Mouse (Mus musculus) neural tube, embryonic 15.5 days (tissue): Measurements from ENCODE around the gene Rbm14. TPM values are rescaled to one million over a fixed set of nuclear protein-coding genes. Genes with fewer than 3 reads are reported as not detected.
"Not testable (repeated sequence)": the region's sequence is repeated elsewhere in the genome, so short reads cannot be mapped to it uniquely, and the experiment has no call there.

Source experiments
- ATAC-seq: fragments of 200-750 bp; cut with Nextera tagmentation; 2 replicates; pipeline ENCODE4 v1.8.0; 2017; ENCODE audit warnings: mild to moderate bottlenecking, moderate TSS enrichment, moderate library complexity; ENCODE audit not compliant: low FRiP score
- H3K27ac ChIP-seq: fragments of 300-500 bp; sonication (generic); replicated peaks from 2 replicates; pipeline ENCODE4 v1.5.1; 2015; ENCODE audit warnings: mild to moderate bottlenecking, inconsistent platforms
- H3K27me3 ChIP-seq: fragments of 300-500 bp; sonication (generic); replicated peaks from 2 replicates; pipeline ENCODE4 v1.6.1; 2015; ENCODE audit warnings: inconsistent platforms
- H3K36me3 ChIP-seq: fragments of 300-500 bp; sonication (generic); 2 replicates; pipeline ENCODE4 v1.6.1; 2015; ENCODE audit warnings: inconsistent platforms
- H3K4me1 ChIP-seq: fragments of 300-500 bp; sonication (generic); 2 replicates; pipeline ENCODE4 v1.6.1; 2015; ENCODE audit warnings: inconsistent platforms
- H3K4me2 ChIP-seq: fragments of 300-500 bp; sonication (generic); 2 replicates; pipeline ENCODE4 v1.6.1; 2015; ENCODE audit warnings: inconsistent platforms, mild to moderate bottlenecking, moderate library complexity
- H3K4me3 ChIP-seq: fragments of 300-500 bp; sonication (generic); replicated peaks from 2 replicates; pipeline ENCODE4 v1.5.1; 2015; ENCODE audit warnings: mild to moderate bottlenecking, inconsistent platforms
- H3K9ac ChIP-seq: fragments of 300-500 bp; sonication (generic); replicated peaks from 2 replicates; pipeline ENCODE4 v1.6.1; 2015; ENCODE audit warnings: mild to moderate bottlenecking, inconsistent platforms
- H3K9me3 ChIP-seq: fragments of 300-500 bp; sonication (generic); replicated peaks from 2 replicates; pipeline ENCODE4 v1.6.1; 2016; ENCODE audit warnings: inconsistent platforms
- WGBS: fragments of 180-500 bp; shearing (Covaris S2); methylation state at CpG from one replicate; pipeline ENCODE4 v1.1.7; 2015; ENCODE audit warnings: mixed read lengths; 5-methylcytosine and 5-hydroxymethylcytosine counted together
- polyA plus RNA-seq: library from polyadenylated mRNA; unstranded; fragments of >200 nt; fragmentation: Nextera tagmentation; extraction: Ambion mirVana; gene quantifications from 2 replicates; pipeline ENCODE4 v1.2.1, GENCODE M21; 2015

Rbm14 gene
- polyA plus RNA-seq, 1 experiment from 2014 or later, result 55.0 TPM

DNA sequence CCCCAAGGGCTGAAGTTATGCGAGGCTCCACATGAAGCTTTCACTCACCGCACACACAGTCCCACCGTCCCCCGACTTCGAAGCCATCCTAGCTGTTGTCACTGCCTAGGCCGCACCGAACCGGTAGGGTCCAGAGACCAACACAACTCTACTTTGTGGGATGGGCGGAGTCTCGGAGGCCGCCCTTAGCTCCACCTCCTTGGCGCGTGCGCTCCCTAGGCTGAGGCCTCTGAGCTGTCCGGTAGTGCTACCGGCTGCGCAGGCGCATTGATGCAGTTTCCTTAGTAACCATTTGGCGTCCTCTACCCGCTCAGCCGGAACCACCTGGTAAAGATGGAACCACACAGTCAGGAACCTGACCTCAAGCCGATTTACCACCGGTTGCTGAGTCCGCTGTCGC is 27.7 kb upstream of the Rbm14 start, which contains the start of the genes Ccs and Ccdc87:
Gene Ccs (minus strand): TSS at position 184 of the 400 bp plus-strand sequence.
Gene Ccdc87 (plus strand): TSS at position 218 of the 400 bp plus-strand sequence.
- Histone ChIP-seq H3K9ac (peak within 1 kb of the TSS; percentile 52), H3K9me3 (no peaks in the 10 kb centered on the region), H3K36me3 (no peaks in the 10 kb centered on the region), H3K27ac (no peak within 1 kb of the TSS; the same call in 1 of the 2 replicates), H3K4me2 (peak within 1 kb of the TSS; percentile 97), H3K27me3 (peaks cover 24% of the 10 kb centered on the region), H3K4me3 (peak within 1 kb of the TSS; percentile 60), H3K4me1 (peaks cover 22% of the 10 kb centered on the region)
- ATAC-seq, result peak; percentile 99
- WGBS, result under 1% methylated on average over 25 of the region's 25 CpGs

DNA sequence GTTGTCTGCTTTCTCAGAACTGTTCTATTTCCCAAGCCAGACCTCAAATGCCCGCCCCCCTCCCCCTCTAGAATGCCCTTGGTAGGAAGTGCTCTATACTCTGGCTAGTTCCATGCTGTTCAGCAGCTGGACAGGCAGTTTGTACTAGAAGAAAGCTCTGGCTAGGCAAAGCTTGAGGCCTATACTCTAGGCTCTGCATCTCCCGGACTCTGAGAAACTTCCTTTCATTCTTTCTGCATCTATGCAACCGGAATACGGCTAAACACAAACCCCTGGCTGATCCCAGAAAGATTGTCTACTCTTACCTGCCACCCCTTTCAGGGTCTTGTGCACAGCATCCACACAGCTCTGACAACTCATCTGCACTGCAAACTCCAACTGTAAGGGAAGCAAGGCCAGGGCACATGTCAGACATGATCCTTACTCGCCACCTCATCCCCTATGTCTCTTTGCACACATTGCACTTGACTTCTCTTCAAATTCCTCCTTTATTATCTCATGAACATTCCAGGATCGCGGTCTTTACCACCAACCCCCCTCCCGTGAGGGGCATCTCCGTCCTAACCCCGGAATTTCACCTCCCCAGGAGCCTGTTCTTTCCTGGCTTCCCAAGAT is 27.2 kb upstream of the Rbm14 start:
- H3K27me3 ChIP-seq, result peaks cover 24% of the 10 kb centered on the region
- peak overlapping the region; percentile 52 for H3K9ac ChIP-seq
- peak overlapping the region; percentile 97 for H3K4me2 ChIP-seq
- H3K9me3 ChIP-seq, result no peaks in the 10 kb centered on the region
- peak overlapping the region; percentile 60 for H3K4me3 ChIP-seq
- peak; percentile 32; the same call in 1 of the 2 replicates for ATAC-seq
- peaks cover 22% of the 10 kb centered on the region for H3K4me1 ChIP-seq
- 36% methylated on average over 10 of the region's 10 CpGs for WGBS
- H3K36me3 ChIP-seq, result 0 out of 2 replicates have a peak, but pooled peaks cover 3% of the 10 kb centered on the region
- no peak overlapping the region; the same call in 1 of the 2 replicates for H3K27ac ChIP-seq

DNA sequence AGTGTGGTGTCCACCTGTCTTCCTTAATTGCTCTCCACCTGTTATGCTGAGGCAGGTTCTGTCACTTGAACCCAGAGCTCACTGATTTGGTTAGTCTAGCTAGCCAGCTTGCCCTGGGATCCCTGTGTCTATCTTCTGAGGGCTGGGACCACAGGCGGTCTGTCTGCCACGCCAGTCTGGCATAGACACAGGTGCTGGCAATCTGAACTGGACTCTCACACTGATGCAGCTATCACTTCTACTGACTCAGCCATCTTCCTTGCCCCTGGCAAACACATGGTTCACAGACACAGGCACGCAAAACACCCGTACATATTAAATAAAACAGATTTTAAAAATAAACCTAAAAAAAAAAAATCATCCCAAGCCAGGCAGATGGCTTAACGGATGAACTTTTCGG is 25.6 kb upstream of the Rbm14 start:
- no peak for ATAC-seq
- H3K4me1 ChIP-seq, result peaks cover 29% of the 10 kb centered on the region
- no peak overlapping the region for H3K9ac ChIP-seq
- peaks cover 15% of the 10 kb centered on the region for H3K36me3 ChIP-seq
- H3K4me2 ChIP-seq, result no peak overlapping the region
- H3K4me3 ChIP-seq, result no peak overlapping the region
- H3K9me3 ChIP-seq, result no peaks in the 10 kb centered on the region
- WGBS, result 95% methylated on average over 6 of the region's 6 CpGs
- H3K27ac ChIP-seq, result no peak overlapping the region
- H3K27me3 ChIP-seq, result peaks cover 22% of the 10 kb centered on the region

DNA sequence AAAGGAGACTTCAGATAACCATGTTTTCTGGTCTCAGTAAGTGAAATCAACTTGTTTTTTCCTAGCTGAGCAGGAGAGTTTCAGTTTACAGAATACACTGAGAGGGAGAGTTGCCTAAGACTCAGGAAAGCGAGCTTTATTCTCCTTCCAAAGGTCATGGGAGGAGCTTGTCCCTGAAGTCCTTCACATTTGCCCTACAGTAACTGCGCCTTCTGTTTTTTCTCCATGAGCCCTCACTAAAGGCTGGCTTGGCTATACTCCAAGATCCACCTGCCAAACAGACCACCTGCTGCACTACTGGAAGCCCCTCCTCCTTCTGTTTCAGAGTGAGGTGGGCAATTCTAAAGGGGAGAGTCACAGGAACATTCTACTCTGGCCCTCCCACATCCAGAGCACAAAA is 24.7 kb upstream of the Rbm14 start:
- peaks cover 13% of the 10 kb centered on the region for H3K27me3 ChIP-seq
- peaks cover 29% of the 10 kb centered on the region for H3K4me1 ChIP-seq
- H3K9ac ChIP-seq, result no peak overlapping the region
- H3K4me2 ChIP-seq, result no peak overlapping the region
- no peak overlapping the region for H3K27ac ChIP-seq
- no peak for ATAC-seq
- WGBS, result 77% methylated on average over 2 of the region's 2 CpGs
- H3K36me3 ChIP-seq, result peaks cover 15% of the 10 kb centered on the region
- no peak overlapping the region for H3K4me3 ChIP-seq
- H3K9me3 ChIP-seq, result no peaks in the 10 kb centered on the region

DNA sequence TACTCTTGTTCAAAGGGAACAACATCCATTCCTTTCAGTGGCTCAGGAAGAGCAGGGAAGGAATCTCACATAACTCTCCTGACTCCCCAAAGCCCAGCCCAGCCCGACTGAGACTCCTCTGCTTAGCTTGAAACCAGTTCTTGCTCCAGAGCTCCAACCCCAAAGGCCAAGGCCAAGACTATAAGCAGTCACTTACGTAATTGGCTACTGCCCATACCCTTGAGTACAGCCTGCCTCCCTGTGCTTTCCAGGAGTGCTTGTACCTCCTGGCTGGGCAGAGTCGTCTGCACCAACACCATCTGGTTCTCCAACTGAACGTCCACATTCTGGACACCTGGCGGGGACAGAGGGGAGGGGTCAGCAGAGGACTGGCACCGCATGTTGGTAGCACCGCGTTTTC is 22.5 kb upstream of the Rbm14 start:
- no peak for ATAC-seq
- H3K4me1 ChIP-seq, result peaks cover 20% of the 10 kb centered on the region
- H3K4me2 ChIP-seq, result no peak overlapping the region
- 93% methylated on average over 8 of the region's 8 CpGs for WGBS
- H3K27me3 ChIP-seq, result no peaks in the 10 kb centered on the region
- H3K9ac ChIP-seq, result no peak overlapping the region
- no peaks in the 10 kb centered on the region for H3K9me3 ChIP-seq
- no peak overlapping the region for H3K27ac ChIP-seq
- H3K4me3 ChIP-seq, result no peak overlapping the region
- peaks cover 15% of the 10 kb centered on the region for H3K36me3 ChIP-seq

DNA sequence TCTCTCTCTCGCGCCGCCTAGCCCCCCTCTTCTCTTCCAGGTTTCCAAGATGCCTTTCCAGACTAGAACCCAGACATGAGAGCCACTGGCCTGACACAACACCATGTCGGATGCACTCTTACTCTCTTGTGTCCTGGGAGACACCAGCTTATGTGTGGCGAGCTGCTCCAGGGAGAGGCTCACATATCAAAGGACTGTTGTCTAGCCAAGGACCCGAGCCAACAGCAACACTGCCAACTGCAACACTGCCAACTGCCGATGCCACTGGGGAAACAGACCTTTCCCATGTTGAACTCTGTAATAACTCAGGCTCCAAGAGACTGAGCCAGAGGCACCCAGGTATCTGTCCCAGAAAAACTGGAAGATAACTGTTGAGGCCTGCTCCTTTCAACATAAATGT is 17.7 kb upstream of the Rbm14 start:
- Histone ChIP-seq H3K36me3 (peaks cover 20% of the 10 kb centered on the region), H3K4me3 (no peak overlapping the region), H3K4me1 (0 out of 2 replicates have a peak, but pooled peaks cover 7% of the 10 kb centered on the region), H3K4me2 (no peak overlapping the region), H3K9ac (no peak overlapping the region), H3K27ac (no peak overlapping the region), H3K27me3 (no peaks in the 10 kb centered on the region), H3K9me3 (no peaks in the 10 kb centered on the region)
- WGBS, result 58% methylated on average over 7 of the region's 7 CpGs
- no peak for ATAC-seq

DNA sequence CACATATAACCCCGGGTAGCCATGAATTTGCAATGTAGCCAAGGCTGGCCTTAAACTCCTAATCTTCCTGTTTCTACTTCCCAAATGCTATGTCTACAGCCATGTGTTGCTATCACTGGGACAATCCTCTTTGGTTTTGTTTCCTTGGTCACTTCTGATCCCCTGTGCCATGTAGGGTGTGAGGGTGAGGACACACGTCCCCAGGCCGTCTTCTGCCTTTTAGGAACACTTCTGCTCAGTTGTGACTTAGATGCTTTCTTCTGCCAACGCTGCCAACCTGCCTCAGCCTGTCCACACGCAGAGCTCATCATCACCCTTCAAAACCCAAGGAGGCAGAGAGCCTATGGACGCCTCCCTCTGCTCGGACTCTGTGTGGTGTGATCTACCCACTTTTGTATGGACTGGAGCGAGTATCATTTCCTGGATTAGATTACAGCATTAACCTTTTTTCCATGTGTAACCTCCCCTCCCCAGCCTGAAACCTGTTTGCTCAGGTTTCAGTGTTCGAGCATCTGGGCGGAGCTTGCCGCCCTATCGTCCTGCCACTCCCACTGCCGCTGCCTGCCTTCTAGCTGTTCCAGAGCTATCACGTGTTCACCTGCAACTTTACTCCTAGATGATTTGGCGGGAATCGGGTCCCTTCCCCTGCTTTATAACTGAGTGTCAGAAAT is 17.1 kb upstream of the Rbm14 start:
- Histone ChIP-seq H3K4me1 (0 out of 2 replicates have a peak, but pooled peaks cover 7% of the 10 kb centered on the region), H3K36me3 (peaks cover 17% of the 10 kb centered on the region), H3K4me2 (no peak overlapping the region), H3K9me3 (no peaks in the 10 kb centered on the region), H3K9ac (no peak overlapping the region), H3K27me3 (no peaks in the 10 kb centered on the region), H3K27ac (no peak overlapping the region), H3K4me3 (no peak overlapping the region)
- no peak for ATAC-seq
- WGBS, result 61% methylated on average over 16 of the region's 16 CpGs

DNA sequence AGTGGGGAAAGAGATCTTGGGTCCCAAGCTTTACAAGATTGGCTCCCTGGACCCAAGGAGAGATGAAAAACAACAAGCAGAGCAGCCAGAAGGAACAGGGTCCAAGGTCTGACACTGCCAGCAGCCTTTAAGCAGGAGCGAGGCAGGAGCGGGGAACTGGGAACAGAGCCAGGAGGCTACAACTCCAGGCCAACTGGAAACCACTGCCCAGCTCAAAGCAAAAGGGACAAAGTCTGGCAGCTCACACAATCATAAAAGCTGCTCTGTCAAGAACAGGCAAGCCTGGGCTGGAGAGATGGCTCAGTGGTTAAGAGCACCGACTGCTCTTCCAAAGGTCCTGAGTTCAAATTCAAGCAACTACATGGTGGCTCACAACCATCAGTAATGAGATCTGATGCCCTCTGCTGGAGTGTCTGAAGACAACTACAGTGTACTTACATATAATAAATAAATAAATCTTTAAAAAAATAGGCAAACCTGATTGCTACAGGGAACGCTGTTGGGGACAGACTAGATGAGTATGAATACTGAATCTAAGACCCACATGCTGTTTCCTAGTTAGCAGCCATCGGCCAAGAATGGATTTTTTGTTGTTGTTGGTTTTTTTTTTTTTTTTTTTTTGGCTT is 9.4 kb upstream of the Rbm14 start:
- H3K4me3 ChIP-seq, result no peak overlapping the region
- 73% methylated on average over 5 of the region's 5 CpGs for WGBS
- no peaks in the 10 kb centered on the region for H3K4me1 ChIP-seq
- H3K27ac ChIP-seq, result no peak overlapping the region
- no peak overlapping the region for H3K9ac ChIP-seq
- ATAC-seq, result peak; percentile 45; the same call in 1 of the 2 replicates
- H3K36me3 ChIP-seq, result peaks cover 5% of the 10 kb centered on the region
- no peaks in the 10 kb centered on the region for H3K27me3 ChIP-seq
- H3K4me2 ChIP-seq, result no peak overlapping the region
- H3K9me3 ChIP-seq, result no peaks in the 10 kb centered on the region

DNA sequence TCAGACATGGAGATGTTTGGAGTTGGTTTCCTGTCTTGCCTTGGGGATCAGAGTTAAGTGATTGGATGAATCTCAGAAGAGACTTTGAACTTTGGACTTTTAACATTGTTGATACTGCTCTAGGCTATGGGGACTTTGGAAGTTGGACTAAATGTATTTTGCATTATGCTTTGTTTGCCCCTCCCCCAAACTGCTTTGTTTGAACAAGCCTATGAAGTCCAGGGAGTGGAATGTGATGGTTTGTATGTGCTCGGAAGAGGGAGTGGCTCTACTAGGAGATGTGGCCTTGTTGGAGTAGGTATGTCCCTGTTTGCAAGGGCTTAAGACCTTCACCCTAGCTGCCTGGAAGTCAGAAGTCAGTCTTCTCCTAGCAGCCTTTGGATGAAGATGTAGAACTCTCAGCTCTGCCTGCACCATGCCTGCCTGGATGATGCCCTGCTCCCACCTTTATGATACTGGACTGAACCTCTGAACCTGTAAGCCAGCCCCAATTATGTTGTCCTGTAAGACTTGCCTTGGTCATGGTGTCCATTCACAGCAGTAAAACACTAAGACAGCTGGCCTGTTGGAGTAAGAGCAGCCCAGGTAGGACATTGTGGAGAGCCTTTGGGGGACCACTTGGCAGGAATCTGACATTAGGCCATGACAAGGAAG is 5.9 kb upstream of the Rbm14 start:
- no peak for ATAC-seq

DNA sequence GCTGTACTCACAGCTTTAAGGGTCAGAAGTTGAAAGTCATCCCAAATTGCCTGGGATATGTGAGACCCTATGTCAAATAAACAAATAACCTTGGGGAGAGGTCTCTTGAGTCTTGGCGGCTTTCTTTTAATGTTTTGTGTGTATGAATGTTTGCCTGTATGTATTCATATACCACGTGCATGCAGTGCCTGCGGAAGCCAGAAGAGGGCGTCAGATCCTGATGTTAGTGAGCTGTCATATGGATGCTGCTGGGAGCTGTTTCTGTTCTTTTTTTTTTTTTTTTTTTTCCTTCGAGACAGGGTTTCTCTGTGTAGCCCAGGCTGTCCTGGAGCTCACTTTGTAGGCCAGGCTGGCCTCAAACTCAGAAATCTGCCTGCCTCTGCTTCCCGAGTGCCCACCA is 1.6 kb upstream of the Rbm14 start:
- H3K4me1 ChIP-seq, result peaks cover 27% of the 10 kb centered on the region
- H3K9me3 ChIP-seq, result no peaks in the 10 kb centered on the region
- WGBS, result 86% methylated on average over 5 of the region's 6 CpGs
- H3K4me2 ChIP-seq, result no peak overlapping the region
- no peak overlapping the region for H3K27ac ChIP-seq
- no peaks in the 10 kb centered on the region for H3K27me3 ChIP-seq
- H3K9ac ChIP-seq, result no peak overlapping the region
- no peaks in the 10 kb centered on the region for H3K36me3 ChIP-seq
- ATAC-seq, result no peak
- no peak overlapping the region for H3K4me3 ChIP-seq

More for the DNA sequence above, 5.9 kb upstream of the Rbm14 start:
- Histone ChIP-seq H3K9me3 (no peaks in the 10 kb centered on the region), H3K27ac (no peak overlapping the region), H3K4me3 (no peak overlapping the region), H3K4me2 (no peak overlapping the region), H3K4me1 (peaks cover 2% of the 10 kb centered on the region), H3K27me3 (no peaks in the 10 kb centered on the region), H3K9ac (no peak overlapping the region), H3K36me3 (no peaks in the 10 kb centered on the region)
- 68% methylated on average over 1 of the region's 1 CpGs for WGBS

DNA sequence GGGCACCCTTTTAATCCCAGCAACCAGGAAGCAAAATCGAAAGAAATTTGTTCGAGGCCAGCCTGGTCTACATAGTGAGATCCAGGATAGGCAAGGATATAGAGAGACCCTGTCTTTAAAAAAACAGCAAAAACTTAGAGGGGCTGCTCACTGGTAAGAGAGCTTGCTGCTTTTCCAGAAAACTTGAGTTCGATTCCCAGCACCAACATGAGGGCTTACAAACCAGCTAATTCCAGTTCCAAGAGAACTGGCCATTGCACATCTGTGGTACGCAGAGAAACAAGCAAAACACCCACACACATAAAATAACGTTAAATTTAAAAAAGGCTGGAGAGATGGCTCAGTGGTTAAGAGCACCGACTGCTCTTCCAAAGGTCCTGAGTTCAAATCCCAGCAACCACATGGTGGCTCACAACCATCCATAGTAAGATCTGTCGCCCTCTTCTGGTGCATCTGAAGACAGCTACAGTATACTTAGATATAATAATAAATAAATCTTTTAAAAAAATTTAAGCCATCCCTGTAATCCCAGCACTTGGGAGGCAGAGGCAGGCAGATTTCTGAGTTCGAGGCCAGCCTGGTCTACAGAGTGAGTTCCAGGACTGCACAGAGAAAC is 1.0 kb upstream of the Rbm14 start:
- ATAC-seq, H3K9me3 ChIP-seq: not testable (repeated sequence)
- WGBS, result 82% methylated on average over 8 of the region's 8 CpGs

More for the DNA sequence above, 1.0 kb upstream of the Rbm14 start:
- Histone ChIP-seq H3K4me2 (peak overlapping the region; percentile 85), H3K4me1 (peaks cover 31% of the 10 kb centered on the region), H3K9ac (peak overlapping the region; percentile 85), H3K4me3 (peak overlapping the region; percentile 87), H3K27ac (peak overlapping the region; percentile 94)
- H3K36me3 ChIP-seq, H3K27me3 ChIP-seq: not testable (repeated sequence)
